Mouse (Mus musculus): ENCODE measurements around the gene Casp14. TPM values are rescaled to one million over a fixed set of nuclear protein-coding genes. Genes with fewer than 3 reads are reported as not detected.

The Casp14 gene
- total RNA-seq (2023) = not detected

GRCm38 (mm10) chr10:78718056-78718455 lies at the start of gene Casp14:
TSS of gene Casp14 (minus strand) at chr10:78718294.

GRCm38 (mm10) chr10:78752452-78753191 lies 34.5 kb upstream of the Casp14 start, which contains the start of gene Ccdc105:
TSS of gene Ccdc105 (minus strand) at chr10:78753065.

Other genes with a start within 250 kb of the Casp14 start
- not detected for gene Olfr1358, start 200.9 kb downstream of the Casp14 start, total RNA-seq (2023)
- 100 to 1,000 TPM; 109 to 129 TPM for gene Ilvbl, start 143.9 kb downstream of the Casp14 start, total RNA-seq (2023)
- gene Syde1, start 126.3 kb downstream of the Casp14 start, total RNA-seq (2023) = 1 to 10 TPM; 3.6 to 5.1 TPM
- not detected for gene Olfr1357, start 100.2 kb downstream of the Casp14 start, total RNA-seq (2023)
- not detected for gene Ccdc105, start 34.8 kb upstream of the Casp14 start, total RNA-seq (2023)
- not detected for gene Slc1a6, start 62.2 kb upstream of the Casp14 start, total RNA-seq (2023)
- gene Olfr1356, start 133.9 kb upstream of the Casp14 start, total RNA-seq (2023) = not detected
- not detected for gene Olfr1355, start 157.2 kb upstream of the Casp14 start, total RNA-seq (2023)
- gene Olfr1354, start 194.9 kb upstream of the Casp14 start, total RNA-seq (2023) = not detected
- gene Olfr8, start 232.3 kb upstream of the Casp14 start, total RNA-seq (2023) = not detected
- not detected for gene Olfr1353, start 245.0 kb upstream of the Casp14 start, total RNA-seq (2023)

Data from T-cell, adult 66 days (primary cell).